Mouse (Mus musculus) thymus, postnatal 14 days (tissue): Measurements from ENCODE around the gene Rfc4.
A peak's percentile ranks its signal among the peaks of the same experiment; 100 is the strongest.

ENCODE experiments used
- DNase-seq: peaks from one replicate; pipeline ENCODE4 v3.0.0; 2021

The Rfc4 gene

GRCm38 (mm10) chr16:23127673-23128375 is at the start of gene Rfc4:
Gene Rfc4 (minus strand): TSS chr16:23127737.
- peak; percentile 93 for DNase-seq

- no peak for DNase-seq
Observed at GRCm38 (mm10) chr16:23175956-23176355, 48.4 kb upstream of the Rfc4 start.

DNA sequence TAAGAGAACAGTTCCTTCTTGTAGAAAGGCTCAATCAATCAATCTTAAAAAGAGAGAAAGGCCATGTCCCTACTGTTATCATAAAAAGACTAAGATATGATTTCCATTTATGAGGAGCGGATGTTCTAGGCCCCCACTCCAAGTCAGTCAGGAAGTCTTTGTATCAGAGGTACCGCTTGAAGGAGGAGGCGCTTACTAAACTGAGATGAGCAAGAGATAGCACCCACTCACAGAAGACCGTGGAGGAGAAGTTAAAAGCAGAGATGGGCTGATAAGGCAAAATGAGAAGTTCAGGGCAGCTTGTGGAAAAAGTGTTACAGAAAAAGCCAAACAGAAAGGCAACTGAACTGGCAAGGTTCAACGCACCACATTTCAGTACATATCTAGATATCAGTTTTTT is 47.3 kb upstream of the Rfc4 start:
- DNase-seq: peak; percentile 66

DNA sequence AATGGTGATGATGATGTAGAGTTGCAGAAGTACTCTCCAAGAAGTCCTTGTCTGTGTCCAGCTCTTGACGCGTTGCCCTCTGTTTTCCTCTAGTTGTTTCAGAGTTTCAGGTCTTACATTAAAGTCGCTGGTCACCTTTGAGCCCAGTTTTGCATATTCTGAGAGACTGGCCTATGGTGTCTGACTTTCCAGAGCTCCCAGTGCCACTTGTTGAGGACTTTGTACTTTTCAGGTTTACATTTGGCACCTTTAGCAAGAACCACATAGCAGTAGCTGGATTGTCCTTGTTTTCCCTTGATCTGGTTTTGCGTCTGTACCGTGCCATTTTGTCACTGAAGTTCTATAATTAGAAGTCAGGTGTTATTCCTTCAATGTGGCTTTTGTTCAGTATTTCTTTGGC is 46.4 kb upstream of the Rfc4 start:
- no peak for DNase-seq

GRCm38 (mm10) chr16:23170813-23171212 is 43.3 kb upstream of the Rfc4 start:
- peak; percentile 3 for DNase-seq

DNA sequence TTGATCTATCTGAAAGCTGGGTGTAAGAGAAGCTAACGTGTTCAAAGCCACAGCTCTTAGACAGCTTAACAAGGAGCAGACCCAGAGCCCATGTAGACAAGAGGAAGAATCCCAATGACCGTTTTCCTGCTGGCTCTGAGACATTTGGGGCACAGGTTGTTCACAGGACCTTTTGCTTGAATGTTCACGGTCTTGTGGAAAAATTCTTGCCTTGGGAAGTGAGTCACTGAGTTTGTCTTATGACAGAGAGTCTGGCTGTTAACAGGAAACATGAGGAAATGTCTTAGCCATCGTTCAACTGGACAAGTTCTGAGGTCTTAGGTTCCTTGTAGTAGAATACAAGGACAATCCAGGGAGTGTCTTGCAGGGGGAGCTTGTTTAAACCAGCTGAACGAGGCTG is 39.5 kb upstream of the Rfc4 start:
- DNase-seq: no peak

DNA sequence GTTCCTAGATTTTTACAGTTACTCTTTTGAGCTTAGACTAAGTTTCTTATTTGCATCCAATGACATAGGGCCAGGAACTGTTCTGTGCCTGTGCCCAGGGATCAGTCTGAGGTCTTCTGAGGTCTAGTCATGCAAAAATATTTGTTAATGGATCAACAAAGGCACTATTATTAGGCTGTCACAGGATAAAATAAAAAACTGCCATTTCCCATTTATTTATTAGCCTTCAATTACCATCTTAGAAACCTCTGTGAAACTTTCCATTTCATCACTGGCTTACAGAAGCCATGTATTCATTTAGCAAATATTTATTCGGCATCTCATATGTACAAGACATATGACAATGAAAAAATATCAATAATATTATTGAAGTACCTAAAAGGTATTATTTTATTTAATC is 39.1 kb upstream of the Rfc4 start:
- DNase-seq: no peak

- peak; percentile 85 for DNase-seq
Observed at GRCm38 (mm10) chr16:23165441-23165840, 37.9 kb upstream of the Rfc4 start.

GRCm38 (mm10) chr16:23164443-23164842 is 36.9 kb upstream of the Rfc4 start:
- DNase-seq: no peak

- no peak for DNase-seq
Observed at GRCm38 (mm10) chr16:23162116-23162515, 34.6 kb upstream of the Rfc4 start.

GRCm38 (mm10) chr16:23159749-23160148 is 32.2 kb upstream of the Rfc4 start:
- no peak for DNase-seq

- DNase-seq: no peak
Observed at GRCm38 (mm10) chr16:23158957-23159356, 31.4 kb upstream of the Rfc4 start.

- DNase-seq: no peak
Observed at GRCm38 (mm10) chr16:23158292-23158691, 30.8 kb upstream of the Rfc4 start.

- DNase-seq: no peak
Observed at GRCm38 (mm10) chr16:23157013-23157412, 29.5 kb upstream of the Rfc4 start.

DNA sequence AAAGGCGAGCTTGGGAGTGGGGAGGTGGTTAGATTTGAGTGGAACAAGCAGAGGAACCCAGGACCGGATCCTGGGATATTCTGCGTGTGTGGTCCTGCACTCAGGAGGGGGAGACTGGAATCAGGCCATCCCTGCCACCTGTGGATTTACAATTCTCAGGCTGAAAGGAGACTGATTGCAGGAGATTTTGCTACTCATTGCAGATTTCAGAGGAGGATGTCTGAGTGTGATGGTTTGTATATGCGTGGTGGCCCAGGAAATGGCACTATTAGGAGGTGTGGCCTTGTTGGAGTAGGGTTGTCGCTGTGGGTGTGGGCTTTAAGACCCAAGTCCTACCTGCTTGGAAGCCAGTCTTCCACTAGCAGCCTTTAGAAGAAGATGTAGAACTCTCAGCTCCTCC is 26.7 kb upstream of the Rfc4 start:
- DNase-seq: no peak

DNA sequence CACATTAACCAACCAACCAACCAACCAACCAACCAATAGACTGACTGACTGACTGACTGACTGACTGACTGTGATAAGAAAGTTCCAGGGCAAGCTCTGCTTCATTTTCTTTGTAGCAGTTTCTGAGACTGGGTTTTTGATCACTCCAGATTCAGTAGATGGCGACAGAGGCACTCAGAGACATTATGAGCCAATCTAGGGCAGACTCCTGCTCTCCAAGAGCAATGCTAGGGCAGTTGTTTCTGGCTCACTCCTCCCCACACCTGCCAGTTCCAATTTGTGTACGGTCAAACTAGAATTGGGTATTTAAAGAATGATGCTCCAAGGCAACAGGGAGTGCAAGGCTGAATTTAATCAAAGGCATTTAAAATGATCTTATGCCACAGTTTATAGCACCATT is 23.9 kb upstream of the Rfc4 start:
- peak; percentile 67 for DNase-seq

DNA sequence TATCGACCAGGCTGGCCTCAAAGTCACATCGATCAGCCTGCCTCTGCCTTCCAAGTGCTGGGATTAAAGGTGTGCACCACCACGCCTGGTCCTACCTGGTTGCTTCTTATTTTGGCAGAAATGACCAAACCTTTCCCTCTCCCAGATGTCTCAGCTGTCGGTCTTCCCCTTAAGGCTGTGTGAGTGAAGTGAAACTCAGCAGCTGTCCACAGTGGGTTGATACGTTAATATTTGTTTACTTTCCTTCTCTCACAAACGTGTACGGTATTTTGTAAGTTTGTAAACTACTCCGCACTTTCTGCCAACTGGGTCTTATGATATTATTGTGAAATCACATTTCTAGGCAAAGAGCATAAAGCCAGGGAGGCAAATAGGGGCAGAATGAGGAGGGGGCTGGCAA is 21.9 kb upstream of the Rfc4 start:
- DNase-seq: no peak

GRCm38 (mm10) chr16:23148936-23149335 is 21.4 kb upstream of the Rfc4 start:
- DNase-seq: no peak

DNA sequence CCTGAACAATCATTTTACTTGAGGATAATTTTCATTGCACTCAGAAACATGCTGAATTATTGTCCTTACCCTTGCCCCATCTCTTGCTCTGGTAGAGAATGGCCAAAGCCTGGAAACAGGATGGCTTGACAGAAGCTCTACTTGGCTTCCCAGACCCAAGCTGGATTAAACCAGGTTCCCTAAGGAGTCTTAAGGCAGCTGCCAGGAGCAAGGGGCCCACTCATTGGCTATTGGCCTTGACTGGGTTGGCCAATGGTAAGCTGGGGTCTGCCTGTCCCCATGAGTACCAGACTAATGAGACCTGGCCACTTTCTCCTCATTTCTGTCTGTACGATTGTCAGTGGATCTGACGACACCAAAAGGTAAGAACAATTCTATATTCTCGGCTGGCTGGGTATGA is 18.7 kb upstream of the Rfc4 start, which contains the start of gene Adipoq:
Adipoq (plus strand) TSS at position 257 of the 400 bp plus-strand sequence.
- no peak for DNase-seq

DNA sequence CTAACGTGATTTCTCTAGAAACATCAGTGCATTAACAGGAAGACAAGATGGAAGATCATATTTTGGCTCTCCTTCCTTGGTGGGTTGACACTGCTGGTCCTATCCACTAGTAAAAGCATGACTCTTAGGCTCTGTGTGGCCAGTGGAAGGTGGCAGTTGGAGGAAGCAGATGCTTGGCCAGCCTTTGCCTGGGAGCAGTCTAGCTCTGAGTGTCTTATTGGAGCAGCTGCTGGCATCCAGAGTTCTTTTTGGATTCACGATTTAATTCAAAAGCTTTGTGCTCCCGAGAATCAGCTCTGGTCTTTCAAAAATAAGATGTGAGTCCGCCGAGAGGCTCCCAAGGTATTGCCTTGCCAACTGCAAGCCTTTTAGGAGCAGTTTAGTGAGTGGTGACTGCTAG is 17.7 kb upstream of the Rfc4 start:
- DNase-seq: no peak

DNA sequence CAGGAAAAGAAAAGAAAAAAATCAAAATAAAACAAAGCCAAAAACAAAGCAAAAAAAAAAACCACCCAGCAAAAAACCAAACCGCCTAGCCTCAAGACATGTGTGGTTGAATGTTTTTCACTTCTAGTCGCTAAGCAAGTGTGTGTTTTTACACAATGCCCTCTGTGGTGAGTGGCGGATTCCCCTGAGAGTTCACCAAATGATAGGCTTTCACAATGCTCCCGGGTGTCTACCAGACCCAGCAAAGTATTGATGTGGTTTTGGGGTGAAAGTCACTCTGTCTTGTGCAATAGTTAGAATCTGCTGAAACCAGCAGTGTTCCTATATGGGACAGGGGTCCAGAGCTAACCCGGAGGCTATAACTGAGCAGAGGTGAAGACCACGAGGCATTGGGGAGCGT is 16.8 kb upstream of the Rfc4 start:
- peak; percentile 56 for DNase-seq

- no peak for DNase-seq
Observed at GRCm38 (mm10) chr16:23140911-23141310, 13.4 kb upstream of the Rfc4 start.

DNA sequence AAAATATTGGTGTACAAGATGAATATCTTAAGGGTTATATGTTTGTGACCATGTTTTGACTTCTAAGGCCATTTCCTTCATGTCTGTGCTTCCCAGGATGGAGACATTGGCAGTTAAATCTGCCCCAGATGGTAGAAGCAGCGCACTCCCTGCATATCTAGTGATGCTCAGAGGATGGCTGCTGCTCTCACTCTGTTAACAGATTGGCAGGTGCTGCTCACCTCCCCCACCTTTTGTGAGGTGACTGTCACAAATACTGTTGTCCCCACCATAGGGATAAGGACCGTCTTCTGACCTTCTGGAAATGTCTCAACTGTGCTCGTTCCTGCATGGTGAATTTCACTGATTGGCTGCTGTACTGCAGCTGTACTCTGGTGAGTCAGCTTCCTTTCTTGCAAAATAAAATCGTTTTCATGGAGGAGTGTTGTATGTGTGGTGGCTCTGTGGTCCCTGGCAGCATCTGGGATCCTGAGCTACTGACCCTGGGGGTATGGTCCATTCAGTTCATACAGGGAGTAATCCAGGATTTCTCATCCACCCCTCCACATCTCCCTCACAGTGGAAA is 9.0 kb upstream of the Rfc4 start:
- no peak for DNase-seq

DNA sequence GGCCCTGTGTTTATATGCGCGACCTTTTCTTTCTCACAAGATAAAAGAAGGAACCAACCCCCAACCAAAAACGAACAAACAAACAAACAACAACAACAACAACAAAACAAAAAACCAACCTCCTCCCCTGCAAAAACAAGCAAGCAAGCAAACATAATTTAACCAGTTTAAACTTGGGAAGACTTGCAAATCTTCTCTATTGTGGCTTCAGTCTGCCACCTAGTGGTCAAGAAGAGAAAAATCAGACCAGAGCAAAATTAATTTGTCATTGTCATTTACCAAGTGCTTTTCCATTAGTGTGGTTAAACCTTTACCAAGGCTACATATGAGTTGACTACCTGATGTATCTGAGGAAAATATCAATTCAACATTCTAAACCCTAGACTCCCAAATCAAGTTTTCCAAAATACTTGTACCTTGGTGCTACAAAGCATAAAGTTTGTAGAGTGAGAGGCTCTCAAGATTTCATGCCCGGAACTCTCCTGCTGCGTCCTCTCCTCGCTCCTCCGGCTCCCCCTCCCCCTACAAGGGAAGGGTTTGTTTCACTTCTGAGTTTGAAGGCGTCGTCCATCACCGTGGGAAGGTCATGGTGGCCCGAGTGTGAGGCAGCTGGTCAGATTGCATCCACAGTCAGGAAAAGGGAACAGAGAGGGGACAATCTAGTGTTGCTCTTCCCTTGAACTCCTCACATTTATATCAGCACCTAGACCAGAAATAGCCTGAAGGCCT is 8.0 kb upstream of the Rfc4 start:
- DNase-seq: no peak
